Mouse (Mus musculus) heart, adult 8-10 months (tissue): ENCODE results near the gene Mettl14. TPM values are rescaled to one million over a fixed set of nuclear protein-coding genes. Genes with fewer than 3 reads are reported as not detected.
"Not testable (repeated sequence)": the region's sequence is repeated elsewhere in the genome, so short reads cannot be mapped to it uniquely, and the experiment has no call there.

Experiments
- DNase-seq: peaks from one replicate; pipeline ENCODE4 v3.0.0; 2022; ENCODE audit warnings: low spot score
- total RNA-seq, 4 experiments: library from RNA; stranded (reverse); gene quantifications; 2 replicates each; pipeline ENCODE4 v1.2.4; 2022

The Mettl14 gene
- total RNA-seq: 10 to 100 TPM; 11.4 to 13.1 (median 12.1) TPM

- DNase-seq: peak; percentile 96
Observed at GRCm38 (mm10) chr3:123385486-123386156, at the start of gene Mettl14. Gene Mettl14 (minus strand): TSS chr3:123386108.

DNA sequence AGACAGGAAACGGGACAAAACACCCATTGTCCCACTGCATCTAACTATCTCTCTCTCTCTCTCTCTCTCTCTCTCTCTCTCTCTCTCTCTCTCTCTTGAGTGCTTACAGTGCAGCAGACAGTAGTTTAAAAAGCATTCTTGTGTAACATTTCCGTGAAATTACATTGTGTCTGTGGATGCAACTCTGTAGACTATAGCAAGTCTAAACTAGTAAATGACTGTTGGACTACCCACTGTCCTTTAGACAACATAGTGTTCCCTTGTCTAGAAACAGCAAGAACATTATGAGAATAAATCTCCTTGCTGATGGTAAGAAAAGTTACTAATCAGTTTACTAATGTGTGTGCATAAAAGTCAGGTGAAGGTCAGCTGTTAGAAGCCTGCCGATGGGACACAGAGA, 47.5 kb upstream of the Mettl14 start:
- DNase-seq: no peak

GRCm38 (mm10) chr3:123431951-123432674, 46.2 kb upstream of the Mettl14 start:
- DNase-seq: no peak

DNA sequence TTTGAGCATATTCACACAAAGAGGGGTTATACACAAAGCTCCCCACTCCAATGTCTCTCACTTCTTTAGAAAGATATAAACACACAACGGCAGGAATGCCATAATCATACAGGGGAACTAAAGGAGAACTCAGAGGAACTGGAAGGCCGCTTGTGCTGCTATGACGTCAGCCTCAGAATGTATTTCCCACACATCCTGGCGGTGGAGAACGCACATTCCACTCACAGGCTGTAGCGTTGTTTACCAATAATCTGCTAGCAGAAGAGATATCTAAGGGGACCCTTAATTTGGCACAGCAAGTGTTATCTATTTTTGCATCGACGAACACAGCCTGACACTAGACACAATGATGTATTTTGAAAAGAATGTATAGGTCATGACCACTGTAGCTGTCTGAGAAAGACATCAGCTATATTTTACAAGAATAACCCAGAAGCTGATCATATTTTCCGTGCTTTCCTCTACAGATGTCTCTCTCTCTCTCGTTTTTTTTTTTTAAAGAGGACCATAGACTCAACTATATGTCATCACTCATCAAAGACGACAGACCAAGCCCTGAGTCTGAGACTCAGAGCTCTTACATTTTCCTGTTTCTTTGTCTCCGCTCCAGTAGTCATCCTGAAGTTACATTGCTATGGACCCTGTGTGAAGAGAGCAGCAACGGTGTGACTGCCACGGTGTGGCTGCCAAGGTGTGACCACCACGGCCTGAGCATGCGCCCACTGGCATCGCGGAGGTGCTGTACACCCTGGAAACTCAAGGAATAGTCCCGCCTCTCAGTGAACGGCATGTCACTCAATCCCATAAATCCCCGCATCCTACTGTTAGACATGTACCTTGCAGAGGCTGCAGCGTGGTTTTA, 43.9 kb upstream of the Mettl14 start:
- DNase-seq: no peak

DNA sequence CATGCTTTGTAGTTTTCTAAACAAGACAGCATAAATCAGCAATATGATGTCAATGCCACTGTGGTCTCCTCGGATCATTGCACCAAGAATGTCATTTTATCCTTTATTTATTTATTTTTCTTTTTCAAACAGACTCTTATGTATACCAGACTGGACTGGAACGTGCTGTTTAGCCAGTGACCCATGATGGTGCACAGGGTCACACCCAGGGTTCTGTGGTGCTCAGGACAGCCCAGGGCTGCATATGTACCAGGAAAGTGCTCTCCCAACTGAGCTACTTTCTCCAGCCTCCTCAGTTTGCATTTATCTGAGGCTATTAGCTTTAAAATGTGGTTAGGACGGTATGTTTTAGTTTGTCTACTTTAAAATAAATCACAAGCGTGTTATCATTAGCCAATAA, 42.1 kb upstream of the Mettl14 start:
- DNase-seq: no peak

DNA sequence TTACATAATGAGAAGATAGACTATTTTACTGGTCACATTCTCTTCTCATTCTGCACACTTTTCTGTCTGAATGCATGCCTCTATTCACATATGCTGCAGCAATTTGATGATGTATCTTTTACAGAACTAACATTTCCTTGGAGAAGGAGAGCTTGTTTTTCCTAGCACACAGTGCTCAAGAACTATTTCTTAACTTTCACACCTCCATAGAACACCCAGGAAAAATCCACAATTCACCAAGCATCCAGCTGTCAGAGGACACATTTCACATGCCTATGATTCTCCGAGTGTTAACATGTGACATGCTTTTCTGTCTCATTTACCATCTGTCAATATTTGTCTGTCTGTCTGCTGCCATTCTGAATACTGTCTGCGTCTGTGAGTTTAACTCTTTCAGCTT, 39.7 kb upstream of the Mettl14 start:
- DNase-seq: no peak

- DNase-seq: no peak
Observed at GRCm38 (mm10) chr3:123413173-123413572, 27.3 kb upstream of the Mettl14 start.

DNA sequence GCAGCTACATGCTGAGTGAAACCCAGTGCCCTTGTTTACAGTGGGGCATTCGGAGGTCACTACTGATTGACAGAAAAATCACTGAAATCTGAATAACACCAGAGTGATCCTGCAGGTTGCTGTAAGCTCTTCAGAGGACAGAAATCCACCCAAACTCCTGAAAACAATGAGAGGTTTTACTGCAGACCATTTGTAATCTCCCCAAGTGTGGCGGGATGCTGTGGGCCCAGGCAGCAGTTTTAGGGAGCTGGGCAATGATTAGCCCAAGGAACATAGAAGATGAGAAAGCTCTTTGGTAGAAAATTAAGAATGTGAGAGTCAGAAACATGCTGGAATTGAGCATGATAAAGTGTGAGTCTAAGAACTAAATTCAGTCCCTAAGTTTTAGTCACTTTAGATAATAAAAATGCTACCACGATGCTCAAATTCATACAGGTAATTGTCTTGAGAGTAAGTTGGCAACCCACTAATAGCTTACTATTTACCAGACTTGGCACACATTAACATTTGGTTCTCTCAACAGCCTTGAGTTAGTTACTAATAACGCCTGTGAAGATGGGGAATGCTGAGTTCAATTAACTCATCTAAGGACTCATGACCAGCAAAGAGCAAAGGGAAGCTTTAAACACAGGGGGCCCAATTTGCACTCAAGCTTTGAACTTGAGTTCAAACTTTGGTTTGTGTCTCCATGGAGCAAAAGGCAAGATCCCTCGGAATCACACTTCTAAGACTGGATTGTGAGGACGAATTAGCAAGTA, 26.1 kb upstream of the Mettl14 start:
- no peak for DNase-seq

- DNase-seq: no peak
Observed at GRCm38 (mm10) chr3:123404945-123405344, 19.0 kb upstream of the Mettl14 start.

- no peak for DNase-seq
Observed at GRCm38 (mm10) chr3:123397562-123398481, 11.9 kb upstream of the Mettl14 start.

DNA sequence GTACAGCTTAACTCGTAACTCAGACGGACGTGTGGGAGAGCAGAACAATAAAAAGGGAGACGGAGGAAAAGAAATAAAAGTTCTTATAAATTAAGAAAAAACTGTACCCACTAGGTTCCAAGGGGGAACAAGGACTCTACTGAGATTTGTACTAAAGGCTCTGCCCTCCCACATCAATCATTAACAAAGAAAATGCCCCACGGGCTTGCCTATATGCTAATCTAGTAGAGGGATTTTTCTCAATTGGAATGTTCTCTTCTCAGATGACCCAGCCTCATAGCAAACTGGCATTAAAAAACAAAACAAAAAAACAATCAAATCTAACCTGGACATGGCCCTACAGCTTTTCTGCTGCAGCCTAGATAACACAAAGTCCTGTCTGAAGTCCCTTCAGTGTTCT, 9.7 kb upstream of the Mettl14 start:
- no peak for DNase-seq

GRCm38 (mm10) chr3:123391180-123391579, 5.3 kb upstream of the Mettl14 start:
- no peak for DNase-seq

- not testable (repeated sequence) for DNase-seq
Observed at GRCm38 (mm10) chr3:123386157-123386780, 361 bp upstream of the Mettl14 start.

- DNase-seq: no peak
Observed at GRCm38 (mm10) chr3:123385118-123385485, 806 bp downstream of the Mettl14 start.

- no peak for DNase-seq
Observed at GRCm38 (mm10) chr3:123384435-123384834, 1.5 kb downstream of the Mettl14 start.

GRCm38 (mm10) chr3:123376562-123376961, 9.3 kb downstream of the Mettl14 start:
- DNase-seq: no peak

DNA sequence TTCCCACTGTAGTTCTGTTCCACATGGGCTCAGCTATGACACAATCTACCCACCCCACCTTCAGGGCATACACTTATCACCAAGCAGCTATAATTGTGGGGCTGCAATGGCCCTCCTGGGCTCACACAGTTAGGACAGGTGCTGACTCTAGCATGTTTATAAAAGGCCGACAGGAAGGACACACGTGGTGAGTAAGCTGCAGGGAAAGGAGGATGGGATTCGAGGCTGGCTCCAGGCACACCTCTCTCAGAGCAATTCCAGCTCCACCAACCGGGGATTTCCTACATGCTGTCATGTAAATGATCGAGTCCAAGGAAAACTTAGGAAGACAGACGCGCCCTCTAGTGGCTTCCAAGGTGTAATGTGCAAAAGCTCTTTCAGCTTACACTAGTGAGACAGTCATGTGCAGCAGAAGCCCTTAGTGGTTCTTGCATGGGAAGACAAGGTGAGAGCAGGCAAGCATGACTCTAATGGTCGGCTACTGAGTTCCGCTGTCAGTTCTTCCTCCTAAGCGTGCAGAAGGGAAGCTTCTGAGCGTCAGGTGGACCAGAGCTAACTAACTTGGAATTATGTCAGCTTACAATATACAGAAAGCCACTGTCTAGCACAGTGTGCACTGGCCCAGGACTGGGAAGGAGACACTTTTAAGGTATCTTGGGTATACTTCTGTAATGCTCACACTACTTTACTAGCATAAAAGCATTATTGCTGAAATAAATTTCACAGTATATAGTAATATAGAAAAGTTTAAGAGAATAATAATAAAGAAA, 14.0 kb downstream of the Mettl14 start:
- peak; percentile 69 for DNase-seq

DNA sequence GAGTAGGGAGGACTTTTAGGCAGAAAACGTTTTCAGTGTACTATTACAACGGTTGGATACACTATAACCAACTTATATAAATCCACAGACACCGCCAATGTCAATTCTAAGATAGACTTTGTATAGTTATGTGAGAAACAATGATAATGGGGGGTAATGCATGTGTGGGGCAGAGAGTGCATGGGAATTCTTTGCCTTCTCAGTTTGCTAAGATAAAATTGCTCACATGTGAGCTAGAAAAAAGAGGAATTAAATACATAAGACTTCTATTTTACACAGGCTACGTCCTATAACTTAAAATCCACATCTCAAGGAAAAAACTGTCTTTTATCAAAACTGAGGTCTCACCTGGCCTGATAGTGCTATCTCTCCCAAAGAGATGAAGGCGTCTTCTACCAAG, 15.0 kb downstream of the Mettl14 start:
- no peak for DNase-seq

DNA sequence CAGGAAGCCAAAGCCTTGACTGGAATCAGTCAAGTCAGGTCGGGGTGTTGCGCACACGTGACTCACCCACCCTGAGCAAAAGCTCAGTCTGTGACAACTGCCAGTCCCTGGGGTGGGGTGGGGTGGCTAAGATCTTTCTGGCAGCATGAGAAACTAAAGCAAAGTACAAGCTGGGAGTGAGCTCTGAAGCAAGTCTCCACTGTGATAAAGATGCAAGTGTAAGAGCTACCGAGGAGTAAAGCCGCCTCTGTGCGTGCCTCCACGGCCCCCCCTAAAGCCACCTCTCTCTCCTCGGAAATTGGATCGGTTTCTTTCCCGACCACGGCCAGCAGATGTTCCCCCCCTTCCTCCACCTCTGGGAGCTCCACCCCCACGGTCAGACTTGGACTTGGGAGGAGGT, 16.7 kb downstream of the Mettl14 start:
- no peak for DNase-seq
